Mouse (Mus musculus): ENCODE results near the gene Nfx1.

DNA sequence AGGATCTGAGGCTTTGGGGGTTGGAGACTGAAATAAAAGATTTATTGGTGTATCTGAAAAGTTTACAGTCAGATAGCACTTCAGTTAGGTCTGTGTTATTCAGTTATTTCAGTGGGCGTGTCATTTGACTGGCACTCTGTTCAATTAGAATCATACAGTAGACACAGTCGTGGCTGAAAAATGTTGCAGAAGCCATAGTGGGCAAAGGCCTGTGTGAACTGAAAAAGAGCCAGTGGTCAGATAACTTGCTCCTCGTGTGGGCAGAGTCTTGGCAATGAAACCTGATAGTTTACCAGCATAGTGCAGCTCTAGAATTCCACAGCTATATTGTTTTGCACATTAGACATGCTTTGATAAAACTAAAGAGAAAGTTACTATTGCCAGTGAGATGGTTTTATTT is 11.8 kb downstream of the Nfx1 start:
- no peak for TF ChIP-seq POLR2A (IDR thresholded peaks at IDR 0.05; ENCODE audit: extremely low read depth, insufficient read depth, low read length)
- TF ChIP-seq CTCF (IDR thresholded peaks at IDR 0.05; ENCODE audit: low read depth, low read length): no peak
